Mouse (Mus musculus) lung, postnatal 36 days (tissue): Measurements from ENCODE around the gene Inhbb.

Experiments used
- DNase-seq: peaks from one replicate; pipeline ENCODE4 v3.0.0; 2022; ENCODE audit warnings: mixed read lengths

The Inhbb gene

GRCm38 (mm10) chr1:119421576-119422421 lies at the start of gene Inhbb:
Gene Inhbb (minus strand): TSS chr1:119422248.
- peak; percentile 35 for DNase-seq

- DNase-seq = peak; percentile 80
These were observed 41.3 kb upstream of the Inhbb start for GRCm38 (mm10) chr1:119463386-119463785.

DNA sequence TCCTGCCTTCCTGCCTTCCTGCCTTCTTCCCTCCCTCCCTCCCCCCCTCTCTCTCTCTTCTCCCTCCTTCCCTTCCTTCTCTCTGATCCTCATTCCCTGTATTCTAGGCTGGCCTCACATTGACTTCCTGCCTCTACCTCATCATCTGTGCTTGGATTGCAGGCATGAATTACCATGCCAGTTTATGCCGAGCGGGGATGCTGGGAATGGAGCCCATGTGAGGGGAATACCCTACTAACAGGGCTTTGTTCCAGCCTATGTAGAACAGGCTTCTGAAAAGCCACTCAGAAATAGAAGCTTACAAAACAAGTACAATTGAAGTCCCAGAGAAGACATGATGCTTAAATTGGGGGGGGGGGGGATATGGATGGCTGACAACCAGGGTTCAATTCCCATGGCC lies 38.0 kb upstream of the Inhbb start:
- no peak for DNase-seq

DNA sequence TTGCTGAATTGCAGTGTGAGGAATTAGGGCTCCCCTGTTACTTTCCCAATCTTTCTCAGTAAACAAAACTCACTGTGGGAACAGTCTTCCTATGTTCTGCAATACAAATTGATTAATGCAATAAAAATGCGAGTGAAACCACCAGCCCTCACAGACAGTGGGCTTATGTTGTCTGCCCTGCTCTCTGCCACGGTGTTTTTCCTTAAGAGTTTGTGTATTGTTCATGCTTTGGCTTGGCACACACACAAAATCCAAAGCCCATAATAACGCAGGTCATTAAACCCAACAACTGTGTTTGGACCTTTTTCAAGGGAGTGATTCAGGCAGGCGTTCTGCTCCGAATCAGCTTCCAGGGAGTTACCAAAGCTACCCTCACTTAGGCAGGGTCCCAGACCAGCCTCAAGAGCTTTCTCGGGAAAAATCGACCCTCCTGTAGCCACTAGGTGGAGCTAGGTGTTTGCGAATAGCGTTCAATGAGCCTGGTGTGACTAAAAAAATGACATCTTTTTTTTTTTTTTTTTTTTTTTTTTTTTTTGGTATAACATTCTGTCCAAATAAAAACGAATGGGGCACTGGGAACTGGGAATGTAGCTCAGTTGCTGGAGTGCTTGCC lies 36.1 kb upstream of the Inhbb start:
- peak; percentile 84 for DNase-seq

- DNase-seq = no peak
These were observed 35.4 kb upstream of the Inhbb start for GRCm38 (mm10) chr1:119457528-119457855.

DNA sequence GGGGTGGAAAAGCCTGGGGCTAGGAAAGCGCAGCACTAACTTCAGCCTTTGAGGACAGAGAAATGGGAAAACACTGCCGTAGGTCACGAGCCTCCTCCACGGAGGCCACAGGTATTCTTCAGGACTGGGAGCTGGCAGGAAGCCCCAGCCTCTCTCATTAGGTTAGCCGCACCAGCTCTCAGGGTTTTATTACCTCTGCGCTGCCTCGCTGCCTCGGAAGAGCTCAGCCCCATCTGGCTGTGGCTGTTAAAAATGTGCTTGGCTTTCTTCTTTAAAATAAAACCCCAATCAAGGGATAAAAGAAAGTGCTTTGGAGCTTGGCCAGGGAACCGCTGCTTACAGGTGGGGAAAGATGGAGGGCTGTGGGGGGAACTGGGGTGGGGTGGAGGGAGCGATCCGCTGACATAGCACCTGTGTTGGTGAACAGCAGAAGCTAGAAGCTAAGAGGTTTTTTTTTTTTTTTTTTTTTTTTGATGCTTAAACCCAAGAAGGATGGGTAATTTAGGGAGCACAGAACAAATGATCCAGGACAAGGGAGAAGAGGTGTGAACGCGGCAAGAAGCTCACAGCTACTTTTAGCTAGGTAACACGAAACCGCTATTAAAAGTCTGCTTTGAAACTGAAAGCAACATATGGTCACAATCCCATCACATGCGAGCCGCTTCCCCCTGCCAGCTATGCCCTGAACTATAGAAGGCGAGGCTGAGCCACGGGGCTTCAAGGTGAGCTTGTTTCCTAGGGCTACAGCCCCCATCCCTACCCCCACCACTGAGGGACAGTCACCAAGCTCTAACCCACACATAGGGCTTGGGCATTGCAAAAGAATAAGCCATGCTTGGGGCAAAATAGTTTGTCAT lies 34.9 kb upstream of the Inhbb start:
- no peak for DNase-seq

DNA sequence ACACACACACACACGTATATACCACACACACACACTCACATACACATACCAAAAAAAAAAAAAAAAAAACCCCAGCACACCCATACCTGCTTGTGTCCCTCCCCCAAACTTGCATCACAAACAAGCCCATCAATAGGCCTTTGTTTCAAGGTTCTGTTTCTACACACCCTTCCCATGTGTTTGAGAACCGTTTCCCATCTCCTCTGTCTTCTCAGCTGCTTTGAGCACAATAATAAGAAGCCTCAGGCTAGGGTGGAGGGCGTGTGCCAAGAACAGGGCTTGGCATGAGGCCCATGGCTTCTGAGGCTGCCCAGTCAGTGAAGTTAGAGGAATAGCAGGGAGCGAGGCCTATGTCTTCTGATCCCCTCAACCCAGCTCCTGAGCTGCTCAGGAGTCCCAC lies 31.7 kb upstream of the Inhbb start:
- peak; percentile 65 for DNase-seq

- DNase-seq = no peak
These were observed 29.4 kb upstream of the Inhbb start for GRCm38 (mm10) chr1:119451417-119451816.

DNA sequence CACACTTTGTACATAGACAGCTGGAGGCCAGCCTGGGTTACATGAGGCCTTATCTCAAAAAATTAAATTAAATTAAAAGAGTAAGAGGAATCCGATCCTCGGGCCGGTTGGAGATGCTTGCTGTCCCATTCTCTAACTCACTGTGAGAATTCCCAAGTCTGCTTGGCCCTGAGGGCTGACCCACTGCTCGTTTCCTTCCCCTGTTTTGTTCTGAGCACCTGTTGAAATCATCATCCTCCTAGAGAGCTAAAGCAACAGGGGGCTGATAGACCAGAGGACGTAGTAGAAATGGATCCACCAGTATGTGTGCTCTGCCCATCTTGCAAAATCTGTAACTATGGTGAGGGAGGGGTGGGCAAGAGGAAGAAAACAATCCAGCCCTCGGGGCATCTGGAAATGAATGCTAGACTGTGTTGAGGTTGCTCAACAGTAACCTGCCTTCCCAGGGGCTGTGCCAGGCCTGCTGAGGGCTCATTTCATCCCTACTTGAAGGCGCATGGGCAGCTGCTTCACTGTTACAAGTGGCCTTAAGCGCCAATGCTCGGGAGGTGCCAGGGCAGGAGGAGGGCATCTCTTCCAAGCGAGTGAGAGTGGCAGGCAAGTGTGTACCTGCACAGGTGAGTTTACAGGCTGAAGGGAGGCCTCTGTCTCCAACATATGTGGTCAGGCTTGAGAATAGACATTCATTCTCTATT lies 28.8 kb upstream of the Inhbb start:
- peak; percentile 71 for DNase-seq

- peak; percentile 32 for DNase-seq
These were observed 24.8 kb upstream of the Inhbb start for GRCm38 (mm10) chr1:119446753-119447283.

- no peak for DNase-seq
These were observed 21.7 kb upstream of the Inhbb start for GRCm38 (mm10) chr1:119443591-119444350.

DNA sequence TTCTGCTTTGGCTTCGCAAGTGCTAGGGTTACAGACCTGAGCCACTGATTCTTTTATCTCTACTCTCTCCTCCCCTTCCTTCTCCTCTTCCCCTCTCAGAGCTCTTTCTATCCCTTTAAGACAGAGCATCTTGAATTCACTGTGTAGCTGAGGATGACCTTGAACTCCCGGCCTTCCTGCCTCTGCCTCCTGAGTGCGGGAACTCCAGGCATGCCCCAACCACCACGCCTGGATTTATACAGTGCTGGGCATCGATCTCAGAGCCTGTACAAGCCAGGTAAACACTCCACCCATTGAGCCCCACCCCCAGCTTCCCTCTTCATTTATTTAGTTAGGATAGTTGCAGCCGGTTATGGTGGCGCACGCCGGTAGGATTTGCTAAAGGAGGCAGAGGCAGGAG lies 20.9 kb upstream of the Inhbb start:
- DNase-seq = no peak

DNA sequence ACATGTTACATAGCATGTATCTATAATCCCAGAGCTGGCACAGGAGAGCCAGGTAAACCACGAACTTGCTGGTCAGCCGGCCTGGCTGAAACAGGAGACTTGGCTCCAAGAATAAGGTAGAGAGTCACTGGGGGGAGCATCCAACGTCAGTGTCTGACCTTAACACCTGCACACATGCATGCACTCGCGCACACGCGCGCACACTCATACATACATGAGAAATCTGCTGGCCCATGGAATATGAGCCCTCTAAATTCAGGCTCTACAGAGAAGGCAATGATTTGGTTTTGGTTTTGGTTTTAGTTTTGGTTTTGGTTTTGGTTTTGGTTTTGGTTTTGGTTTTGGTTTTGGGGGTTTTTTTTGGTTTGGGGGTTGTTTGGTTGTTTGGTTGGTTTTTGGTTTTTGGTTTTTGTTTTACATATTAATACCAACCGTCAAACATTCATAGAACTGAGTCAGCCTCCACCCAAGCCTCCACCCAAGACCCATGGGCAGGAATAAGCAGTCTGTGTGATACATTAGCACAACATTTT lies 16.1 kb upstream of the Inhbb start:
- no peak for DNase-seq

- no peak for DNase-seq
These were observed 15.4 kb upstream of the Inhbb start for GRCm38 (mm10) chr1:119437401-119437800.

GRCm38 (mm10) chr1:119424141-119424860 lies 2.3 kb upstream of the Inhbb start:
- no peak for DNase-seq

- peak; percentile 72 for DNase-seq
These were observed 1.5 kb upstream of the Inhbb start for GRCm38 (mm10) chr1:119423510-119423909.

- DNase-seq = peak; percentile 30
These were observed 490 bp upstream of the Inhbb start for GRCm38 (mm10) chr1:119422460-119423015.

DNA sequence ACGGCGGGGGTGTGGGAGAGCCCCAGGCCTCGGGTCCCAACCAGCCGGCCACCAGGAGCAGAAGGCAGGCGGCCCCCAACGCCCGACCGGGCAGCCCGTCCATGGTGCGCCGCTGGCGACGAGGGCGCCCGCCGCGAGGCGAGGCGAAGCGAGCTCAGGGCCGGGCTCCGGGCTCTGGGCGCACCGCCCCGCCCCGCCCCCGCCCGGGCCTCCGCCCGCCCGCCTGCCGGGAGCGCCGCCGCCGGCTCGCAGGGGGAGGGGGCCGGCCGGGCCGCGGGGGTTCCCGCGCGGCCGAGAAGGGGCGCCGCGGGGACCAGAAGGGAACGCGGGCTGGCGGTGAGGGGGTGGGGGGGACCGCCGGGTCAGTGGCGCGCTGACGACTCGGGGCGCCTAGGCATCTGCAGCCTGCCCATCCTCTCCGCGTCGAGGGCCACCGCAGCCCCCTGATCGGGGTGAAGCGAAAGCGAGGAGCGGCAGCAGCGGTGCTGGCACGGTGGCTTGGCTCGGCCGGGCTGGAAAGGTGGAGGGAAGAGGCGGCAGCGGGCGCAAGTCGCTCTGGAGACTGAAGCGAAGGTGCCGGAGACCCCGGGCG lies 968 bp downstream of the Inhbb start:
- no peak for DNase-seq

GRCm38 (mm10) chr1:119420189-119420983 lies 1.7 kb downstream of the Inhbb start:
- no peak for DNase-seq
